Mouse (Mus musculus): ENCODE measurements around the gene Spire2.

Gene Spire2

DNA sequence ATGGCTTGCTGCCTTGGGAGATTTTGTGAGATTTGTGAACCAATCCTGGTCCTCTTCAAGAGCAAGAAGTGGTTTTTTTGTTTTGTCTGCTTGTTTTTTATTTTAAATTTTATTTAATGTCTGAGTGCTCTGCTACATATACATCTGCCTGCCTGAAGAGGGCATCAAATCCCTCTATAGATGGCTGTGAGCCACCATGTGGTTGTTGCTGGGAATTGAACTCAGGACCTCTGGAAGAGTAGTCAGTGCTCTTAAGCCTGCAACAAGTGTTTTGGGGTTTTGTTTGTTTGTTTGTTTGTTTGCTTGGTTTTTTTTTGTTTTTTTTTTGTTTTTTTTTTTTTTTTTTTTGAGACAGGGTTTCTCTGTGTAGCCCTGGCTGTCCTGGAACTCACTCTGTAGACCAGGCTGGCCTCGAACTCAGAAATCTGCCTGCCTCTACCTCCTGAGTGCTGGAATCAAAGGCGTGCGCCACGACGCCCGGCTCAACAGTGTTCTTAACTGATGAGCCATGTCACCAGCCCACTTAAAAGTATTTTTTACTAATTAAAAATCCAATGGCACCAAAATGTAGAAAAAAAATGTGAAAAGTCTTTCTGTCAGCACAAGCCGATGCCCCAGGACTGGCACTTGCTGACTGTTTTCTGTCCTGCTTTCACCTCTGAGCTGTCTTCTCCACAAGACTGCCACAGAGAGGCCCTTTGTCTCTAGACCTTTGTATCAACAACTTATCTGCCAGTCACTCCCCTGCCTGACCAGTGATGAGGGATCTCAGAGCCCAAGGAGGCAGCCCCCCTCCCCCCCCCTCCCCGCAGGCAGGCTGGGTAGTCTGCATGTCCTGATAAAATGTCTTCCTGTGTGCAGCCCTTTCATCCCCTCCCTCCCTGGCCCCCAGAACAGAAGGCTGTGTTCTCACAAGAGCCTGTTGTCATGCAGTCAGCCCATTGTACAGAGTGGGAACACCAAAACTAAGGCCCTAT lies 83.7 kb downstream of the Spire2 start:
- peak; percentile 70 for DNase-seq (ENCODE audit: low read depth, low spot score)

DNA sequence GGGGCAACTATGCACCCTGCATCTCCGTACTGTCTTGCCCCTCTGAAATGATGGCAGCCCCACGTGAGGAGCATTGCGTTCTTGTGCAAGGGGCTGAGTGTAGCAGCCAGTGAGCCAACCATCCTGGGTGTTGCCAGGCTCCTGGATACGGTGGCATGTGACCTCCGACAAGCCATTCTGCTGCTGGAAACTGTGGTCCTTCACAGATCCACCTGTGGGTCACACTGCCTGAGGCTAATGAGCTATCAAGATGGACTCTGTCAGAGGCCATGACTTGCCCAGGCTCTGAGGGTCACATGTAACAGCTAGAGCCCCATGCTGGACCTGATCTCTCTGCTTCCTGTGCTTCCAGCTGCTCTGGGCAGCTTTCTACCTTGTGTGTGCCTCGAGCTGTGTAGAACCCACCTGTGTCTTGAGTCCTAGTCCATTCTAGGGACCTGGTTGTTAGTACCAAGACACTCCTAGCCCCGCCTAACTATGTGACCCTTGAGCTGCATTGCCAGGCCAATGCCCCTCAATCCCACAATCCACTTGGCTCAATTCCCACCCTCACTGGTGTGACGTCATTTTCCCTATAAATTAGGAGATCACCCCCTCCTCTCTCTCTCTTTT lies 84.5 kb downstream of the Spire2 start:
- no peak for DNase-seq (ENCODE audit: low read depth, low spot score)
